Mouse (Mus musculus) thymus, postnatal 4 days (tissue): ENCODE data around the gene Dscaml1.
A peak's percentile ranks its signal among the peaks of the same experiment; 100 is the strongest.

Source experiments
- DNase-seq: peaks from one replicate; pipeline ENCODE4 v3.0.0; 2021

Dscaml1 gene

DNA sequence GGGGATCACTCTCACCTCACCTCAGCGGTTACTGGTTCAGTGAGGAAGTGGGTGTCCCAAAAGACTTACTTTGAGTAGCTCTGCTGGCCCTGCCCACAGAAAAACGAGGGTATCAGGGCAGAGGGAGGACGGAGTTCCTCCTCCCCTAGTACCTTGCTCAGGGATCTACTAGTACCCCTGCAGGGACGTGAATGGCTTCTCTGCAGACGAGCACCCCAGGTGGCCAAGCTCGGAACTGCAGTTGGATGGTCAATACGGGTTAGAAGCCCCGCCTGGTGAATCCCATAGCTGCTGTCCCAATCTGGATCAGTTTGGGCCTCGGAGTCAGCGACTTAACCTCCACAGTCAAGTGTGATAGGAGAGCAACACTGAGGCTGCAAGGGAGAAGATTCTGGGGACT, 14.1 kb upstream of the Dscaml1 start:
- DNase-seq = peak; percentile 97

DNA sequence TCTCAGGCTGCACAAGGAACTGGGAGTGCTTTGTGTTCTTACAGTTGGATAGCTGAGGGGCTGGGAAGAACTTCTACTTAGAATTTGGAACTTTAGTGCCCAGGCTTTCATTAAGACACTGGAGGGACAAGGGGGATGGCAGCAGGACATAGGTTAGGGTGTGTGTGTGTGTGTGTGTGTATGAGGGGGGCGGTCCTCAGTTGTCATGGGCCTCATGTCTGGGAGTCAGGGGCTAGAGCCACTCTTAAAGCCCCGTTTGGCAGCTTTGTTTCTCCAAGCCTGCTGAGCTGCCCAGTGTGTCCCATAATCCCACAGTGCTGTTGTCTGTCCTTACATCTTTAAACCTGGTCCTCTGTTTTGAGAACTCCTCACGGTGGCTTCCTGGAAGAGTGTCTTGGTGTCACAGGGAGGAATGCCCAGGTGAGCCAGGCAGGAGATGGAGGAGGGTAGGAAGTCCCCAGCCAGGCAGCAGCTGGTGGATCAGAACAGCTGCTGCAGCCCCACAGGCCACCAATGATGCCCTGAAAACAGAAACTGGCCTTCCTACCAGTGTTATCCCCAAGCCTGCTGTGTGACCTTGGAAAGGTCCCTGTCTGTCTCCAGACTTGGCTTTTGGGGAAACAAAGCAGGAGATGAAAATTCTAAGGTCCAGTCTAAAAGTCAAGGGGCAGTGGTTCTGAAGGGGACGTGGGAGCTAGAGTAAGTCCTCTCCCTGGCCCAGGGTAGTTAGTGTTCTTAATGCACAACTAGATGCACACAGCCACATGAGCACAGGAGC, 13.5 kb upstream of the Dscaml1 start:
- no peak for DNase-seq

DNA sequence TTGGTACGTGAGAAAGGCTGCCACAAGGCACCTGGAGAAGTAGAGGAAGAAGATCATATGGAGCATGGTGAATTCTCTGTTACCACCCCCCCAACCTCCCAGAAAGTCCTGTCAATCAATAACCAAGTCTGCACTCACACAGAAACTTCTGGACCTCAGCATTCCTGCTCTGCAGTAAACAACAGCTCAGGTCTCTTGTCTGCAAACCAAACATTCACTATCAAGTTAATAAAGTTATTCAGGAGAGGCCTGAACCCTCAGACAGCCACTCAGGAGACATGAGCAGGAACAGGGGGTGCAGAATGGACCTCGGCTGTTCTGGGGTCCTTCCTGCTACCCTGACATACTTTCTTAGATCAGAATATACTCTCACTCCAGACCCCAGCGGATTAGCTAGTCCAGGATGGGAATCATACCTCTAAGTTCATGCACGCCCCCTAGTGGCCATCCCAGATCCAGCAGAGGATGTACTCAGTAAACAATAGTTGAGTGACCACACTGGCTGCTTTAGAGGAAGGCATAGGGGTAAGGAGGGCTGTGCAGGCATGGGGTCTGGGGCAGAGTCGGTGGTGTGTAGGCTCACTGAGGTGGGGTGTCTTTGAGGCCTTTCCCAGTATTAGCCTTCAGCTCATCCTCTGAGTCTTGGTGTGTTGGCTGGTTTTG, 12.8 kb upstream of the Dscaml1 start:
- peak; percentile 75 for DNase-seq

- DNase-seq = peak; percentile 72
Observed at GRCm38 (mm10) chr9:45415912-45416311, 10.5 kb upstream of the Dscaml1 start.

DNA sequence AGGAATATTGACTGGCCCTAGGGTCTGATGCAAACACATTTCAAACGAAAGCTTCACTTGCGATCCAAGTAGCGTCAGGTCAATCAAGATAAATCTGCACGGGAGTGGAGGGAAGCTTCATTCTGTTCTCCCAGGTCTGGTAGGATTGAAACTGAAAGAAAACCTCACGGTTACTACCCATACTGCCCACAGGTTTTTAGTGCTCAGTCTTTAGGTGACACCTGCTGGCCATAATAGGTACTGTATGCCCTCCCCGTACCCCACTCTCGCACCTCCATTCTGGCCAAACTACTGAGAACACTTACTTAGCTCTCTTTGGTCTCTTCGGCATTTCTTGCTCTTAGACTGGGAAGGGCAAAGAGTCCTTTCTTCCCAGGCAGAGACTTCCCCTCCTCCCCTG, 9.2 kb upstream of the Dscaml1 start:
- DNase-seq = peak; percentile 85

DNA sequence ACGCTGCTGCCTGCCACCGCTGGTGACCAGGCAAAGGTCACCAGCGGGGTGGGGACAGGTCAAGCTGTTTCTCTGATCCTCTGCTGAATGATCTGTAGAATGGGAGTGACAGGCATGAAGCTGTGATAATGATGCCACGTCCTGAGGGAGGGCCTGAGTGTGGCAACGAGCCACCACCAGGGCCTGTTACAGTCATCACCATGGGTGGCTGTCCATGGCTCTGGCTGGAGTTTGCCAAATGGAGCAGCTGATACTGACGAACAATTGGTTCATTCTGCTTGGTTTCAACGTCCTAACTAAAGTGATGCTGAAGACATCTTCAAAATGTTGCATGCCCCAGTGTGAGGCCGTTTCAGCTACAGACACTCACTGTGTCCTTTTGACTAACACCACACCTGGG, 8.2 kb upstream of the Dscaml1 start:
- DNase-seq = no peak

GRCm38 (mm10) chr9:45421209-45421608, 5.2 kb upstream of the Dscaml1 start:
- peak; percentile 66 for DNase-seq

DNA sequence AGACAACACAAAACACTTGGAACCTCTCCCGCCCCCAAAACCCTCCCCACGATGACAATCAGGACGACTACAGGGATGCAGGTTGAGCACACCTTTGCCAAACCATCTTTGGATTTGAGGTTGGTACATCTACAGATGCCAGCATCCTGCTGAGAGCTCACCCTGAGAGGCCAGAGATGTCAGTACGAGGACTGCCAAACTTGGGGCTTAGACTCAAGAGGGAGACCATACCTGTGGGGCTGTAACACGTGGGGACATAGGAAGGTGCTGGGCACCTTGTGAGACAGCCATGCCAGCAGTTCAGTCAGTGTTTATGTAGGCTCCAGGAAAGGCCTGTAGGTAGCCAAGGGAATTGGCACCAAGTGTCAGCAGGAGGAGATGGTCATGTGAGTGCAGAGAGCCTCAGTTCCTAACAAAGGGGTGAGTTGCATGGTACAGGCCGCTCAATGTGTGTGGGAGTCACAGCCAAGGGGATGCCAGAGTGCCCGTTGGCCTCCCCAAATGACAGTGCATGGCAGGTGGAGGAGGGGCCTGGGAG, 3.6 kb upstream of the Dscaml1 start:
- no peak for DNase-seq

DNA sequence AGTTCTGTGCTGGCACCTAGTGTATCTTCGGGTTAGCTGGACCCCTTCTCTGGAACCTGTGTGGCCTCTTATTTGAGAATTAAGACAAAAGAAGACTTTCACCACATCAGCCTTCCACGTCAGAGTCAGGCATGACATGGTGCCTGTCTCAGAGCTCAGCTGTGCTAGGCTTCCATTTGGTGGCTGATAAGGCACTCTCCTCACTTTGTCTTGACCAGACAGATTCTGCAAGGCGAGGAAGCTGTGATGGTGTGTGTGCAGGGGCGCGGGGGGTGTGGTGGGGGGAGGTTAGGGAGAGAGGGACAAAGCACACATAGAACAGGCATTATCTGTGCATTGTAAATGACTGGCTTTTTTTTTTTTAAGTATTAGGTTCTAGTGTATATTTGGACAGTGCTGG, 3.0 kb downstream of the Dscaml1 start:
- DNase-seq = no peak

DNA sequence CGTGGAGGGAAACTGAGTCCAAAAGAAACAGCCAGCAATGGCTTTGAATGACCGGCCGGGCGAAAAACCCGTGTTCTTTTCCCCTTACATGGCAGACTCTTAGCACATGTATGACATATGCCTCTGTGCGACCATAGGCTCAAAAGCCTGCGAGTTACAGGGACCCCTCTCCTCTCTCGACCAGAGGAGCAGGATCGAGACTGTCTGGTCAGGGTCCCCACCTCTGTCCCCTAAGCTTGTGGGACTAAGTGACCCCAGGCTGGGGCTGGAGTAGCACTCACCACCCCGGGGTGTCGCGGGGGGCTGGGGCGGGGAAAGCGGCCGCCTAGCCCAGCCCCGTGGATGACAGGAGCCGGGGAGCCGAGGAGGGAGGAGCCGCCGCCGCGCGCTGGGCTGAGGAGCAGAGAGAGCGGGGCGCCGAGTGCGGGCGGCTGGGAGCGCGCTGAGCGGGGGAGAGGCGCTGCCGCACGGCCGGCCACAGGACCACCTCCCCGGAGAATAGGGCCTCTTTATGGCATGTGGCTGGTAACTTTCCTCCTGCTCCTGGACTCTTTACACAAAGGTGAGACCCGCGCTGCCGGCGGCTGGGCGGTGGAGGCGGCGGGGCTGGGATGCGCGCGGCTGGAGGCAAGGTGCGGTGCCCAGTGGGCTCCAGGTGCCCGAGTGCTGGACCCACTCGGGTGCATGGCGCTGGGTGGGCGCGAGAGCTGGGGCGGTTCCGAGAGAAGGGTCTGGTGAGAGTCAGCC, 3.7 kb downstream of the Dscaml1 start:
- DNase-seq = peak; percentile 38

DNA sequence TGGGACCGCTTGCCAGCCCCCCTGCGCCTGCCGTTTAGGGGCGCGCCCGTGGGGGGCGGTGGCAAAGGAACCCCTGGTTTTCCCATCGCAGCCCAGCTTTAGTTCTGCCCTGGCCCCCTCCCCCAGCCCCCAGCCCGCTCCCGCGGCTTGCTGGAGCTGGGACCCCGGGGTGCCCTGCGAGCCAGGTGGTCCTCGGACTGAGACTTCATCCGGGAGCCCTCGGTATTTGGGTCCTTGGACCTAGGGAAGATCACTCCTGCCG, 4.2 kb downstream of the Dscaml1 start:
- no peak for DNase-seq

- no peak for DNase-seq
Observed at GRCm38 (mm10) chr9:45431150-45431549, 4.7 kb downstream of the Dscaml1 start.

GRCm38 (mm10) chr9:45432639-45433038, 6.2 kb downstream of the Dscaml1 start:
- no peak for DNase-seq

DNA sequence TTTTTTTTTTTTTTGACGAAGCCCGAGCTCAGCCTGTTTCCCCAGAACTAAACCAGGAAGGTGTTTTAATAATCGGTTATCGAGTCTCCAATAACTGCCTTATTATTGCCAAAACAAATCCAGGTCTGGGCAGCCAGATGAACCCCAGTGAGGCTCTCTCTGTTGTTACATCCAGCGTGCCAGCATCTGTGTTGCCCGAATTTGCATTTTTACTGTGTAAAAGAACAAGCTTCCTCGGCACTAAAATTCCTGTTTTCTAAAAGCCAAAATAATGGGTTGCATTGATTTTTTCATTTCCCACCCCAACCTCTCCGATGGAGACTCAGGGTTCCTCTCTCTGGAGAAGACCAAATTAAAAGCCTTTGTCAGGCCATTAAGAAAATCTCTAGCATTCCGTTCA, 6.7 kb downstream of the Dscaml1 start:
- no peak for DNase-seq

DNA sequence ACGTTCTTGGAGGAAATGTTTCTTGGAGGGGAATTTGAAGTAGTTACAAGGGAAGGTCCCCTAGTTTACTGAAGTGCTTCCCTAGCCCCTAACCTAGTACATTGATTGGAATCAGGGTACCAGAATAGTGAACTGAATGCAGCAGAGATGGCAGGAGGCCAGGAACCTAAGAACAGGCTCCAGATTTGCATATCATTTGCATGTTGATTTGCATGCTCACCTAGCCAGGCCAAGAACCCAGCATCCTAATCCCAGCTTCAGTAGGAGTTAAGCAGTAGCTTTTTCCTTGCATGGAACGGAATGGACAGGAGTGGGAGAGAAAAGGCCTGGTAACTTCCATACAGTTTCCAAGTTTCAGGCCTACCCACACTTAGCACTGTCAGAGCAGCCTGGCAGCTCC, 7.7 kb downstream of the Dscaml1 start:
- no peak for DNase-seq

DNA sequence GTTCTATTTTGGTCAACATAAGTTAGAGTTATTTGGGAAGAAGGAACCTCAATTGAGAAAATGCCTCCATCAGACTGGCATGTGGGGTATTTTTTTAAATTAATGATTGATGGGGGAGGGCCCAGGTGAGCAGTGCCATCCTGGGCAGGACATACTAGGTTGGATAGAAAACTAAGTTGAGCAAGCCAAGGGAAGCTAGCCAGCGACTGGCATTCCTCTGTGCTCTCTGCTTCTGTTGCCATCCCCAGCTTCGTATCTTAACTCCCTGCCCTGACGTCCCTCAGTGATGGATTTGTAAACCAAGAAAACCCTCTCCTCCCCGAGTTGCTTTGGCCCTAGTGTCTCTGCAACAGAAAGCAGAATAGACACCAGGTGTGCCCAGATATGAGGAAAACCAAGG, 12.6 kb downstream of the Dscaml1 start:
- no peak for DNase-seq

- no peak for DNase-seq
Observed at GRCm38 (mm10) chr9:45440083-45440784, 13.8 kb downstream of the Dscaml1 start.

DNA sequence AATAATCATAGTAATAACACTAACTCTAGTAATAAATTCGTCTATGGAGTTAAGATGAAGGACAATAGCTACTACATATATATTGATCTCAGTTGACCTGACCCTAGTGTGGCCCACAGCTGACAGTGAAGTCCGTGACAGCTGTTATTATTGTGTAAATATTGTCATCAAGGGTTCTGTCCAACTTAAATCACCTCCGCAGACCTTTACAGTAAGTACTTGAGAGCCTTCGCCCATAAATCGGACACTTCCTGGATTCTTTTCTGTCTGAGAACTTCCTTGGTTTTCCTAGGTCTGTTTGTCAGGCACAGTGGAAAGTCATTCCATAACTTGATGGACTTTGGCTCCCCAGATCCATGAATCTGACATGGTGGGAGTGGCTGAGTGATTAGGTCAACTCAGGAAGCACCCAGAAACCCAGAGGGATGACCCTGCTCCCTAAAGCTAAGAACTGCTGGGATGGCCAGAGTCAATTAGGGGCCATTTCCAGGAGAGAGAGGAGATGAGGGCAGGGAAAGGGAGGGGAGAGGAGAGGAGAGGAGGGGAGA, 17.9 kb downstream of the Dscaml1 start:
- DNase-seq = no peak

- DNase-seq = no peak
Observed at GRCm38 (mm10) chr9:45449658-45450057, 23.2 kb downstream of the Dscaml1 start.

- DNase-seq = no peak
Observed at GRCm38 (mm10) chr9:45451346-45451745, 24.9 kb downstream of the Dscaml1 start.

GRCm38 (mm10) chr9:45454032-45454431, 27.6 kb downstream of the Dscaml1 start:
- no peak for DNase-seq

GRCm38 (mm10) chr9:45454889-45455610, 28.6 kb downstream of the Dscaml1 start:
- no peak for DNase-seq
